Mouse (Mus musculus) ES-E14 (cell line): ENCODE data around the gene Grk1.

Source experiments
- CHD2 ChIP-seq: IDR thresholded peaks from 2 replicates; pipeline ENCODE4 v1.6.1; 2014; ENCODE audit warnings: mild to moderate bottlenecking, low read depth, low read length, inconsistent platforms
- HCFC1 ChIP-seq: IDR thresholded peaks from 2 replicates; pipeline ENCODE4 v1.6.1; 2012; ENCODE audit warnings: low read length, inconsistent platforms, borderline replicate concordance; ENCODE audit not compliant: insufficient read depth
- MAFK ChIP-seq: IDR thresholded peaks from 2 replicates; pipeline ENCODE4 v1.6.1; 2014; ENCODE audit warnings: mild to moderate bottlenecking, low read depth, low read length, inconsistent platforms; ENCODE audit not compliant: insufficient read depth
- ZC3H11A ChIP-seq: IDR thresholded peaks from 2 replicates; pipeline ENCODE4 v1.6.1; 2012; ENCODE audit warnings: low read depth, mild to moderate bottlenecking, inconsistent platforms, low read length, borderline replicate concordance

DNA sequence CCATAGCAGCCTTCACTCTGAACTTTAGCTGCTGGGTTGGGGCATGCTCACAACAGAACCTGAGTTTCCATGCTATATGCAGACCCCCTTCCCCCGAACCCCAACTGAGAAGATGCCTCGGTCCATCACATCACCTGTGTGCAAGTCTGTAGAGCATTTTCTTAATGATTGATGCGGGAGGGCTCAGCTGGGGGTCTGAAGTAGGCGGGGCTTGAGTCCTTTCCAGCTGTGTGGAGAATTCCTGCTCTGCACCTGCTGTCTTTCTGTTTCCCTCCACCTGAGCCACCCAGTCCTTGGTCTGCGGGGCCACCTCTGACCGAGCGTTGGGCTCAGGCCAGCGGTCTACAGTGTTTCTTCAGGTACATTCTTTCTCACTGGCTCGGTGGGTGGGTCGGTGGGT is 30.0 kb downstream of the Grk1 start, which contains the start of gene Tmem255b:
- TF ChIP-seq HCFC1: no peak
- TF ChIP-seq ZC3H11A: no peak
- TF ChIP-seq CHD2: no peak
- TF ChIP-seq MAFK: no peak
